Mouse (Mus musculus) lung, postnatal 0 days (tissue): ENCODE results near the gene Ing4. TPM values are rescaled to one million over a fixed set of nuclear protein-coding genes. Genes with fewer than 3 reads are reported as not detected.

ENCODE experiments used
- ATAC-seq: fragments of 200-750 bp; cut with Nextera tagmentation; 2 replicates; pipeline ENCODE4 v1.8.0; 2017; ENCODE audit warnings: moderate library complexity
- DNase-seq: peaks from one replicate; pipeline ENCODE4 v3.0.0-alpha.2; 2016; ENCODE audit warnings: low spot score
- H3K27ac ChIP-seq: fragments of 300-500 bp; sonication (generic); 2 replicates; pipeline ENCODE4 v1.5.1; 2014; ENCODE audit warnings: antibody characterized with exemption, mild to moderate bottlenecking, low read length, mixed read lengths
- H3K27me3 ChIP-seq: fragments of 300-500 bp; sonication (generic); replicated peaks from 2 replicates; pipeline ENCODE4 v1.6.1; 2014; ENCODE audit warnings: low read length, mixed read lengths; ENCODE audit not compliant: insufficient read depth
- H3K36me3 ChIP-seq: fragments of 300-500 bp; sonication (generic); 2 replicates; pipeline ENCODE4 v1.6.1; 2014; ENCODE audit warnings: low read length, mixed read lengths; ENCODE audit not compliant: insufficient read depth
- H3K4me1 ChIP-seq: fragments of 300-500 bp; sonication (generic); 2 replicates; pipeline ENCODE4 v1.6.1; 2014; ENCODE audit warnings: antibody characterized with exemption, low read depth, low read length, mixed read lengths; ENCODE audit not compliant: insufficient read depth
- H3K4me2 ChIP-seq: fragments of 300-500 bp; sonication (generic); replicated peaks from 2 replicates; pipeline ENCODE4 v1.6.1; 2014; ENCODE audit warnings: low read depth, mild to moderate bottlenecking, low read length, moderate library complexity, mixed read lengths
- H3K4me3 ChIP-seq: fragments of 300-500 bp; sonication (generic); 2 replicates; pipeline ENCODE4 v1.5.1; 2014; ENCODE audit warnings: low read depth, low read length
- H3K9ac ChIP-seq: fragments of 300-500 bp; sonication (generic); replicated peaks from 2 replicates; pipeline ENCODE4 v1.6.1; 2014; ENCODE audit warnings: low read depth, mild to moderate bottlenecking
- H3K9me3 ChIP-seq: fragments of 300-500 bp; sonication (generic); 2 replicates; pipeline ENCODE4 v1.6.1; 2016; ENCODE audit warnings: low read length, mixed read lengths
- CTCF ChIP-seq: IDR thresholded peaks from 2 replicates; pipeline ENCODE4 v1.5.1; 2016; ENCODE audit warnings: antibody characterized with exemption, mild to moderate bottlenecking
- EP300 ChIP-seq: IDR thresholded peaks from 2 replicates; pipeline ENCODE4 v1.6.1; 2016; ENCODE audit warnings: antibody characterized with exemption, mild to moderate bottlenecking, control low read depth
- WGBS: fragments of 180-500 bp; shearing (Covaris S2); extraction: QIAGEN DNeasy Blood & Tissue Kit; methylation state at CpG from one replicate; pipeline ENCODE4 v1.1.7; 2014; 5-methylcytosine and 5-hydroxymethylcytosine counted together
- polyA plus RNA-seq: library from polyadenylated mRNA; unstranded; fragments of >200 nt; fragmentation: Nextera tagmentation; extraction: Ambion mirVana; gene quantifications from 2 replicates; pipeline ENCODE4 v1.2.1, GENCODE M21; 2015

Ing4 gene
- polyA plus RNA-seq, 1 experiment from 2014 or later: 100 TPM

DNA sequence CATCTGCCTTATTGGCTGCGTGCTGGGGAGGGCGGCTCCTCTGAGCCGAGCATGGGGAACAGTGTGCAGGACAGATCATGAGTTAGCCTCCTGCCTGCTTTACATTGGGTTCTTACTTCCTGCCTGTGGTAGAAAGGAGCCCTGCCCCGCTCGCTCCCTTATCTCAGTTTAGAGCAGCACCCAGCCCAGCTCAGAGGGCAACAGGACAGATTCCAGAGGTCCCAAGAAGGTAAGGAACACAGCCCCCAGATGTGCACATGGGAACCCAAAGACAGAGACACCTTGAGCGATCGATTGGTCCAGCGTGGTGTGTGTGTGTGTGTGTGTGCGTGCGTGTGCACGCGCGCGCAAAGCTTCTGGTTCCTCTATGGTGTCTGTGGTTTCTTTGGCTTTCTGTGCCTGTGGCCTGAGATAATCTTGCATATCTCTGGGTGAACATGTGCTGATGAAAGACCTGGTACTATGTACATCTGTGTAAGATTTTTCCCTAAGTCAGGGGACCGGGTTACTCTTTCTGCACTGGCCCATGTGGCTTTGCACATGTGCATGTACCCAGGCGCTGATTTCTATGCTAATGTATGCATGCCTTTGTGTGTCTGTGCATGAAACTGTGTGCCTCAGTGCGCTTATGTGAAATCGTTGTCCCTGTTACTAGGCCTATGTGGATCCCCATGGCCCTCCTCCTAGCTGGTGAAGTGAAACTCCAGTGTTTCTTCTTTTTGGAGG is 31.8 kb downstream of the Ing4 start:
- Histone ChIP-seq H3K27me3 (no peaks in the 10 kb centered on the region), H3K4me2 (no peak overlapping the region), H3K9me3 (no peaks in the 10 kb centered on the region), H3K36me3 (no peaks in the 10 kb centered on the region), H3K4me1 (no peaks in the 10 kb centered on the region), H3K4me3 (no peak overlapping the region), H3K9ac (no peak overlapping the region), H3K27ac (no peak overlapping the region)
- no peak for DNase-seq
- WGBS: 70% methylated on average over 18 of the region's 18 CpGs
- no peak for ATAC-seq
- TF ChIP-seq EP300 (no peak), CTCF (no peak)

DNA sequence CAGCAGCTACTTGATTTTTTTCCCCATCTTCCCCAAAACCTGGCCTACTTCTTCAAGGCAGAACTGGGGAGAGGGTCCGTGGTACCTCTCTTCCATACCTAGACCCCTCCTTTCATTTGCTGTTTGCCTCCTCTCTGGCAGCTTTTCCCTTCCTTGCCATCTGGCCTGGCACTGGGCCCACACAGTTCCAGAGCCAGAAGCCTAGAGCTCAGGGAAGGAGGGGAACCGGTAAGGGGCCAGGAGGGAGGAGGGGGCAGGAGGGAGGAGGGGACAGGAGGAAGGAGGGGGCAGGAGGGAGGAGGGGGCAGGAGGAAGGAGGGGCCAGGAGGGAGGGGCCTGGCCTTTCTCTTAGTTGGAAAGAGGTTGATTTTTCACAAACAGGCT is 32.3 kb downstream of the Ing4 start:
- no peak overlapping the region for H3K4me2 ChIP-seq
- no peak overlapping the region for H3K4me3 ChIP-seq
- H3K27ac ChIP-seq: no peak overlapping the region
- no peaks in the 10 kb centered on the region for H3K4me1 ChIP-seq
- DNase-seq (no peak), ATAC-seq (no peak)
- H3K27me3 ChIP-seq: no peaks in the 10 kb centered on the region
- 3% methylated on average over 2 of the region's 2 CpGs for WGBS
- H3K9me3 ChIP-seq: no peaks in the 10 kb centered on the region
- no peak overlapping the region for H3K9ac ChIP-seq
- TF ChIP-seq EP300 (no peak), CTCF (no peak)
- no peaks in the 10 kb centered on the region for H3K36me3 ChIP-seq

DNA sequence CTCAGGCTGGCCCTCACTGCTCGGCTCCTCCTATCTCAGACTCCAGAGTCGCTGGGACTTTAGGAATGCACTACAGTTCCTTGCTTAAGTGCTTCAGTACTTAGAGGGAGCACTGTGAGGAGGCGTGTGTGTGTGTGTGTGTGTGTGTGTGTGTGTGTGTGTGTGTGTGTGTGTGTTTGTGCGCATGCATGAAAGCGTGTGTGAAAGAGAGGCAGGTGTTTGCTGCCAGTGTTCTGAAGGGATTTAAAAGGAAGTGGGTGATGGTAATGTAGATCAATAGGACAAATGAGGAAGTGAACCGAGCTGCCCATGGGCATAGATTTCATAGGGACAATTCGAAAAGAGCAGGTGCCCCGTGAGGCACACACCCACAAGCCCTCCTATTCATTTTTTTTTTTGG is 34.3 kb downstream of the Ing4 start:
- Histone ChIP-seq H3K4me1 (no peaks in the 10 kb centered on the region), H3K27ac (no peak overlapping the region), H3K9ac (no peak overlapping the region), H3K4me2 (no peak overlapping the region), H3K36me3 (no peaks in the 10 kb centered on the region), H3K4me3 (no peak overlapping the region), H3K9me3 (no peaks in the 10 kb centered on the region), H3K27me3 (no peaks in the 10 kb centered on the region)
- TF ChIP-seq EP300 (no peak), CTCF (no peak)
- ATAC-seq (no peak), DNase-seq (no peak)
- 59% methylated on average over 8 of the region's 8 CpGs for WGBS

- peak overlapping the region; percentile 37 for H3K4me3 ChIP-seq
- H3K36me3 ChIP-seq: no peaks in the 10 kb centered on the region
- 21% methylated on average over 25 of the region's 25 CpGs for WGBS
- H3K4me2 ChIP-seq: peak overlapping the region; percentile 70
- ATAC-seq (no peak), DNase-seq (no peak)
- no peaks in the 10 kb centered on the region for H3K9me3 ChIP-seq
- H3K27me3 ChIP-seq: no peaks in the 10 kb centered on the region
- no peak overlapping the region for H3K27ac ChIP-seq
- TF ChIP-seq EP300: no peak
- peaks cover 4% of the 10 kb centered on the region; the same call in 1 of the 2 replicates for H3K4me1 ChIP-seq
- no peak overlapping the region for H3K9ac ChIP-seq
Measured at GRCm38 (mm10) chr6:125081394-125081793, 41.8 kb downstream of the Ing4 start.

GRCm38 (mm10) chr6:125081797-125082560 is 42.4 kb downstream of the Ing4 start:
- Histone ChIP-seq H3K4me3 (peak overlapping the region; percentile 37), H3K4me1 (peaks cover 4% of the 10 kb centered on the region; the same call in 1 of the 2 replicates), H3K27me3 (no peaks in the 10 kb centered on the region), H3K36me3 (no peaks in the 10 kb centered on the region), H3K27ac (no peak overlapping the region), H3K9me3 (no peaks in the 10 kb centered on the region), H3K9ac (no peak overlapping the region), H3K4me2 (peak overlapping the region; percentile 70)
- DNase-seq (peak; percentile 98), ATAC-seq (peak; percentile 92)
- TF ChIP-seq CTCF: peak; percentile 97
- TF ChIP-seq EP300: no peak
- WGBS: 24% methylated on average over 45 of the region's 45 CpGs

DNA sequence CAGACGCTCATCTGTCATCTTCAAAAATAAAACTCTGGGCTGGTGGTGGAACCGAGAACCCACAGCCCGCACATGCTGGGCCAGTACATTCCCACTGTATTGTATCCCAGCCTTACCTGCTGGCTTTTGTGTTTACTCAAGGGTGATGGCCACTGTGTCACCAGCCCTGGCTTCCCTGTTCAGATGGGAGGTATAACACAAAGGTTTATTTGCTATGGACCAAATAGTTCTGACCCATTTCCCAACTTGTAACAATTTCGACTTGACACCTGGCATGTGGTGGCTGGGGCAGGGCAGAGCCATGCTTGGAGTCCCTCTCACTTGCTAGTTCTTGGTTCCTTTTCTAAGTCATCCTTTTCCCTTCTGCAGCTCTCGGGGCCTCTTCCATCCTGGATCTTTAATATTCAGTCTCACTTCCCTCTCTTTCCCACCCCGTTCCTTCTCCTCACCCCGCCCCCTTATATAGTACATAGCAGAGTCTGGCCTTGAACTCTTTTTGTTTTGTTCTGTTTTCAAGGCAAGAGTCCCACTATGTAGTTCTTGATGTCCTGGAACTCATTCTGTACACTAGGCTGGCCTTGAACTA is 43.3 kb downstream of the Ing4 start:
- H3K36me3 ChIP-seq: no peaks in the 10 kb centered on the region
- 83% methylated on average over 7 of the region's 7 CpGs for WGBS
- H3K4me1 ChIP-seq: peaks cover 4% of the 10 kb centered on the region; the same call in 1 of the 2 replicates
- no peak for ATAC-seq
- H3K9ac ChIP-seq: no peak overlapping the region
- H3K27ac ChIP-seq: no peak overlapping the region
- DNase-seq: no peak
- H3K4me3 ChIP-seq: no peak overlapping the region
- no peaks in the 10 kb centered on the region for H3K9me3 ChIP-seq
- no peak overlapping the region for H3K4me2 ChIP-seq
- H3K27me3 ChIP-seq: no peaks in the 10 kb centered on the region
- TF ChIP-seq CTCF: no peak
- TF ChIP-seq EP300: no peak
